Mouse (Mus musculus) forebrain, postnatal 0 days (tissue): Measurements from ENCODE around the gene Fignl1. TPM values are rescaled to one million over a fixed set of nuclear protein-coding genes. Genes with fewer than 3 reads are reported as not detected.

Experiments used
- ATAC-seq: fragments of 200-750 bp; cut with Nextera tagmentation; 2 replicates; pipeline ENCODE4 v1.8.0; 2017; ENCODE audit warnings: mild to moderate bottlenecking, moderate library complexity
- DNase-seq: peaks from one replicate; pipeline ENCODE4 v3.0.0-alpha.2; 2015
- H3K27ac ChIP-seq: fragments of 300-500 bp; sonication (generic); 2 replicates; pipeline ENCODE4 v1.5.1; 2014; ENCODE audit warnings: low read depth, mild to moderate bottlenecking, antibody characterized with exemption, low read length, moderate library complexity, mixed read lengths
- H3K27me3 ChIP-seq: fragments of 300-500 bp; sonication (generic); 2 replicates; pipeline ENCODE4 v1.6.1; 2014; ENCODE audit warnings: mild to moderate bottlenecking, low read length, mixed read lengths; ENCODE audit not compliant: insufficient read depth
- H3K36me3 ChIP-seq: fragments of 300-500 bp; sonication (generic); 2 replicates; pipeline ENCODE4 v1.6.1; 2014; ENCODE audit warnings: mild to moderate bottlenecking, moderate library complexity; ENCODE audit not compliant: insufficient read depth
- H3K4me1 ChIP-seq: fragments of 300-500 bp; sonication (generic); 2 replicates; pipeline ENCODE4 v1.6.1; 2014; ENCODE audit warnings: antibody characterized with exemption; ENCODE audit not compliant: insufficient read depth
- H3K4me2 ChIP-seq: fragments of 300-500 bp; sonication (generic); 2 replicates; pipeline ENCODE4 v1.6.1; 2014; ENCODE audit warnings: low read depth, mild to moderate bottlenecking, moderate library complexity
- H3K4me3 ChIP-seq: fragments of 300-500 bp; sonication (generic); 2 replicates; pipeline ENCODE4 v1.5.1; 2014; ENCODE audit warnings: low read depth, low read length, mixed read lengths
- H3K9ac ChIP-seq: fragments of 300-500 bp; sonication (generic); 2 replicates; pipeline ENCODE4 v1.6.1; 2014; ENCODE audit warnings: mild to moderate bottlenecking
- H3K9me3 ChIP-seq: fragments of 300-500 bp; sonication (generic); 2 replicates; pipeline ENCODE4 v1.6.1; 2016; ENCODE audit warnings: low read length
- CTCF ChIP-seq: sonication (generic); IDR thresholded peaks from 2 replicates; pipeline ENCODE4 v1.5.1; 2016; ENCODE audit warnings: antibody characterized with exemption, control low read depth, low read depth
- WGBS: fragments of 180-500 bp; shearing (Covaris S2); extraction: QIAGEN DNeasy Blood & Tissue Kit; methylation state at CpG from one replicate; pipeline ENCODE4 v1.1.7; 2014; 5-methylcytosine and 5-hydroxymethylcytosine counted together
- polyA plus RNA-seq: library from polyadenylated mRNA; unstranded; fragments of >200 nt; fragmentation: Nextera tagmentation; extraction: Ambion mirVana; gene quantifications from 2 replicates; pipeline ENCODE4 v1.2.1, GENCODE M21; 2015
- total RNA-seq: library from RNA; depleted of rRNA; stranded (reverse); fragments of >200 nt; gene quantifications from 2 replicates; pipeline ENCODE4 v1.2.3, GENCODE M21; 2014

Fignl1 gene
- total and polyA plus RNA-seq, 2 experiments from 2014 or later = 4.9 to 7.8 TPM

DNA sequence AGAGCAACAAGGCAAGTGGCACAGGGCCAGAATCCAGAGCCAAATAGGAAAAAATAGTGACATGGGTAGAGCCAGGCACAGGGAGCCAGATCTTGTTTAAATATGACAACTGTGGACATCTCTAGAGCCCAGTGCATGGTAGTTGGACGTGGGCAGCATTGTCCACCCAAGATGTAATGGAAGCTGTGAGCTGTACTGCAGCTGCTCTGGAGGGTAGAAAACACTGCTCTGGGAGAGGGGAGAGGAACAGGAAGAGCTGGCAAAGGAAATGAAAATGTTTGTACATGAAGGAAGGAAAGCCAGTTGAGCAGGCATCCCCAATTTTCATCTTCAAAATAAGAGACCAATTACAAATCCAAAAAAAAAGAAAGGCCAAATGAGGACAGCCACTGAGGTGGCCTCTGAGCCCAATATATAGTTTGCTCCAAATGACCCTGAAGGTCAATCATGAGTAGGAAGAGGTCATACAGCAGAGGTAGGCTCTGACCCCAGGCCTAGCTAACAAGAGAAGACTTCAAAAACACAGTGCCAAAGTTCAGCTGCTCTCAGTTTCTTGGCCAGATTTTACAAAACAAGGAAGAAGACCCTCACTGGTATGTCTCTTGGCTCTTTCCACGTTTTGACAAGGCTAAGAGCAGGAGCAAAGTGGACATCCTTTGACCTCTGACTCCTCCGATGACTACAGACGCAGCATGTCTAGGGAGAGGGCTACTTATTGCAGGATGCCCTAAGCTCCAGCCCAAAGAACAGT, 32.5 kb downstream of the Fignl1 start:
- Histone ChIP-seq H3K27me3 (no peaks in the 10 kb centered on the region), H3K36me3 (no peaks in the 10 kb centered on the region), H3K4me2 (no peak overlapping the region), H3K4me1 (no peaks in the 10 kb centered on the region), H3K27ac (no peak overlapping the region), H3K4me3 (no peak overlapping the region), H3K9ac (no peak overlapping the region), H3K9me3 (no peaks in the 10 kb centered on the region)
- 74% methylated on average over 4 of the region's 4 CpGs for WGBS
- DNase-seq (no peak), ATAC-seq (no peak)
- no peak for TF ChIP-seq CTCF

DNA sequence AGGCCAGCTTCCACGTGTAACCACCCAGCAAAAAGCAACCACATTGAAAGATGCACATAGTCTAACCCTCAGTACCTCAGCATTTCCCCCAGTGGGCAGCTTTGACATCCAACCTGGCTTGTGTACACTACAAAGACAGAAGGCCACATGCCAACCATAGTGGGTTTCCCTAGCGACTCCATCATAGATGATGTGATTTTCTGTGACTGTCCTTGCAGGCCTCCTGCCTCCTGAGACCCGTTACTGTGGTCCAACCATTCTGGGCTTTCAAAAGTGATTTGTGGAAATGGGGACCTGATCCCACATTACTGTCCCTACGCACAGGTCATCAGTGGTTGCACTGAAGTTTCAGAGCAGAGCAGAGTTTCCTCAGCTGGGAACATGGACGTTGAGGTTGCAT, 33.9 kb downstream of the Fignl1 start:
- WGBS = 92% methylated on average over 5 of the region's 5 CpGs
- Histone ChIP-seq H3K27ac (no peak overlapping the region), H3K27me3 (no peaks in the 10 kb centered on the region), H3K9ac (no peak overlapping the region), H3K4me3 (no peak overlapping the region), H3K36me3 (no peaks in the 10 kb centered on the region), H3K9me3 (no peaks in the 10 kb centered on the region), H3K4me1 (no peaks in the 10 kb centered on the region), H3K4me2 (no peak overlapping the region)
- ATAC-seq (no peak), DNase-seq (no peak)
- no peak for TF ChIP-seq CTCF

DNA sequence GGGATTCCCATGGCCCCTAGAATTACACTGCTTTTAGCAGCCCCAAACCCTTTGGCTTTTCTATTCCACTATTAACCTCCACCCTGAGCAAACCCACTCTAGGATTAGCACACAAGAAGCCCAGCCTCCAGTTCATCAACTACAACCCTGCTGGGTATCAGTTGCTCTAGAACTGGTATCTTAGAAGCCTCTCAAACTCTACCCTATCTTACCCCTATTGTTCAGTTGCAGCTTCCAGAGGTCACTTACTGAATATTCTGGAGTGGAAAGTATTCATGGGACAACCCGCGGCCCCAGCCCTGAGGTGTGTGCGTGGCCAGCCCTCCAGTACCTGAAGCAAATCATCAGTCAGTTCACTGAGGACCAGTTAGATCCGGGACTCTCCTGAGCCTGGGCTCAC, 34.4 kb downstream of the Fignl1 start:
- no peak overlapping the region for H3K4me3 ChIP-seq
- 98% methylated on average over 4 of the region's 4 CpGs for WGBS
- no peak overlapping the region for H3K4me2 ChIP-seq
- no peak for TF ChIP-seq CTCF
- no peaks in the 10 kb centered on the region for H3K4me1 ChIP-seq
- no peak for DNase-seq
- H3K9ac ChIP-seq = no peak overlapping the region
- no peaks in the 10 kb centered on the region for H3K9me3 ChIP-seq
- H3K36me3 ChIP-seq = no peaks in the 10 kb centered on the region
- no peak overlapping the region for H3K27ac ChIP-seq
- no peak for ATAC-seq
- H3K27me3 ChIP-seq = no peaks in the 10 kb centered on the region

GRCm38 (mm10) chr11:11772196-11772595, 36.6 kb downstream of the Fignl1 start:
- no peak overlapping the region for H3K4me2 ChIP-seq
- H3K4me3 ChIP-seq = no peak overlapping the region
- no peak overlapping the region for H3K27ac ChIP-seq
- no peaks in the 10 kb centered on the region for H3K9me3 ChIP-seq
- no peaks in the 10 kb centered on the region for H3K27me3 ChIP-seq
- 97% methylated on average over 4 of the region's 4 CpGs for WGBS
- no peak overlapping the region for H3K9ac ChIP-seq
- DNase-seq (no peak), ATAC-seq (no peak)
- H3K36me3 ChIP-seq = no peaks in the 10 kb centered on the region
- TF ChIP-seq CTCF = no peak
- H3K4me1 ChIP-seq = no peaks in the 10 kb centered on the region

GRCm38 (mm10) chr11:11770691-11771090, 38.1 kb downstream of the Fignl1 start:
- no peaks in the 10 kb centered on the region for H3K4me1 ChIP-seq
- no peaks in the 10 kb centered on the region for H3K9me3 ChIP-seq
- no peak overlapping the region for H3K27ac ChIP-seq
- WGBS = 88% methylated on average over 3 of the region's 3 CpGs
- no peak overlapping the region for H3K9ac ChIP-seq
- no peak for ATAC-seq
- no peak overlapping the region for H3K4me2 ChIP-seq
- no peak for TF ChIP-seq CTCF
- H3K27me3 ChIP-seq = no peaks in the 10 kb centered on the region
- no peaks in the 10 kb centered on the region for H3K36me3 ChIP-seq
- H3K4me3 ChIP-seq = no peak overlapping the region
- DNase-seq = no peak

GRCm38 (mm10) chr11:11769281-11769680, 39.5 kb downstream of the Fignl1 start:
- Histone ChIP-seq H3K27ac (no peak overlapping the region), H3K9me3 (no peaks in the 10 kb centered on the region), H3K4me2 (no peak overlapping the region), H3K9ac (no peak overlapping the region), H3K4me1 (no peaks in the 10 kb centered on the region), H3K36me3 (no peaks in the 10 kb centered on the region), H3K4me3 (no peak overlapping the region), H3K27me3 (no peaks in the 10 kb centered on the region)
- no peak for DNase-seq
- TF ChIP-seq CTCF = no peak
- ATAC-seq = no peak
- WGBS = 94% methylated on average over 20 of the region's 20 CpGs

- H3K4me2 ChIP-seq = no peak overlapping the region
- H3K4me1 ChIP-seq = no peaks in the 10 kb centered on the region
- 95% methylated on average over 2 of the region's 2 CpGs for WGBS
- ATAC-seq (no peak), DNase-seq (no peak)
- no peak overlapping the region for H3K4me3 ChIP-seq
- no peak overlapping the region for H3K9ac ChIP-seq
- no peak overlapping the region for H3K27ac ChIP-seq
- no peaks in the 10 kb centered on the region for H3K36me3 ChIP-seq
- H3K27me3 ChIP-seq = no peaks in the 10 kb centered on the region
- no peak for TF ChIP-seq CTCF
- no peaks in the 10 kb centered on the region for H3K9me3 ChIP-seq
Measured at GRCm38 (mm10) chr11:11768057-11768456, 40.7 kb downstream of the Fignl1 start.
